Mouse (Mus musculus): ENCODE results near the gene Sympk. TPM values are rescaled to one million over a fixed set of nuclear protein-coding genes. Genes with fewer than 3 reads are reported as not detected.

Sympk gene
- total and polyA plus RNA-seq, 3 experiments = 122 to 226 TPM; not detected in 1

- Histone ChIP-seq H3K27me3 (ENCODE audit: control insufficient read depth in 1 of 2, insufficient read depth in 2 of 2, low read length in 2 of 2) (no peaks in the 10 kb centered on the region), H3K36me3 (ENCODE audit: control insufficient read depth in 1 of 2, insufficient read depth in 2 of 2, low read length in 2 of 2) (no peaks in the 10 kb centered on the region; a peak in 1 of 4 replicates), H3K4me1 (ENCODE audit: control insufficient read depth in 1 of 2, insufficient read depth in 2 of 2, low read length in 2 of 2) (no peaks in the 10 kb centered on the region), H3K9me3 (replicated peaks; ENCODE audit: insufficient read depth, low read length) (no peaks in the 10 kb centered on the region), H3K27ac (ENCODE audit: control insufficient read depth, low read depth, low read length) (no peak overlapping the region), H3K9ac (ENCODE audit: control insufficient read depth, low read depth, low read length, poor library complexity, severe bottlenecking) (no peak overlapping the region), H3K79me2 (ENCODE audit: control insufficient read depth, insufficient read depth, low read length, poor library complexity) (no peaks in the 10 kb centered on the region), H3K4me3 (ENCODE audit: control insufficient read depth in 1 of 2, insufficient read depth in 1 of 2, low read depth in 2 of 2, low read length in 2 of 2) (no peak overlapping the region)
- TF ChIP-seq ZC3H11A (IDR thresholded peaks at IDR 0.05; ENCODE audit: low read depth, low read length) (no peak), TCF12 (IDR thresholded peaks at IDR 0.05; ENCODE audit: low read depth, low read length) (no peak), ZMIZ1 (IDR thresholded peaks at IDR 0.05; ENCODE audit: low read depth, low read length) (no peak), USF1 (IDR thresholded peaks at IDR 0.05; ENCODE audit: low read depth, low read length) (no peak), JUND (IDR thresholded peaks at IDR 0.05; ENCODE audit: low read depth, low read length) (no peak), MEF2A (IDR thresholded peaks at IDR 0.05; ENCODE audit: extremely low read depth, insufficient replicate concordance, low read depth, low read length, poor library complexity, severe bottlenecking) (no peak), MAFK (IDR thresholded peaks at IDR 0.05; ENCODE audit: borderline replicate concordance, low read depth, low read length) (no peak), ETS1 (IDR thresholded peaks at IDR 0.05; ENCODE audit: low read depth, low read length) (no peak)
- DNase-seq (ENCODE audit: low read depth, low spot score) = no peak
Measured at GRCm38 (mm10) chr7:19049252-19049651, 25.1 kb downstream of the Sympk start.

GRCm38 (mm10) chr7:19050172-19050571 lies 26.0 kb downstream of the Sympk start:
- no peaks in the 10 kb centered on the region; a peak in 1 of 4 replicates for H3K36me3 ChIP-seq (ENCODE audit: control insufficient read depth in 1 of 2, insufficient read depth in 2 of 2, low read length in 2 of 2)
- H3K4me3 ChIP-seq (ENCODE audit: control insufficient read depth in 1 of 2, insufficient read depth in 1 of 2, low read depth in 2 of 2, low read length in 2 of 2) = no peak overlapping the region
- no peak for DNase-seq (ENCODE audit: low read depth, low spot score)
- H3K27me3 ChIP-seq (ENCODE audit: control insufficient read depth in 1 of 2, insufficient read depth in 2 of 2, low read length in 2 of 2) = no peaks in the 10 kb centered on the region
- H3K4me1 ChIP-seq (ENCODE audit: control insufficient read depth in 1 of 2, insufficient read depth in 2 of 2, low read length in 2 of 2) = no peaks in the 10 kb centered on the region
- no peaks in the 10 kb centered on the region for H3K79me2 ChIP-seq (ENCODE audit: control insufficient read depth, insufficient read depth, low read length, poor library complexity)
- TF ChIP-seq MYB (IDR thresholded peaks at IDR 0.05; ENCODE audit: low read depth, low read length) (no peak), TBP (IDR thresholded peaks at IDR 0.05; ENCODE audit: low read depth, low read length) (no peak), MYC (IDR thresholded peaks at IDR 0.05; ENCODE audit: low read depth, low read length) (no peak), RCOR1 (IDR thresholded peaks at IDR 0.05; ENCODE audit: low read depth, low read length) (no peak), BHLHE40 (IDR thresholded peaks at IDR 0.05; ENCODE audit: borderline replicate concordance, low read depth, low read length) (no peak), KAT2A (conservative IDR thresholded peaks at IDR 0.05; ENCODE audit: low read depth, low read length) (no peak), RAD21 (IDR thresholded peaks at IDR 0.05; ENCODE audit: low read depth, low read length) (no peak), CTCF (IDR thresholded peaks at IDR 0.05 in 2 of 3, conservative IDR thresholded peaks at IDR 0.05 in 1 of 3; ENCODE audit: control insufficient read depth in 1 of 3, insufficient read depth in 1 of 3, low read depth in 2 of 3, low read length in 3 of 3, poor library complexity in 1 of 3, severe bottlenecking in 1 of 3) (no peak), SIN3A (IDR thresholded peaks at IDR 0.05; ENCODE audit: low read length) (no peak), ETS1 (IDR thresholded peaks at IDR 0.05; ENCODE audit: low read depth, low read length) (no peak), POLR2AphosphoS2 (IDR thresholded peaks at IDR 0.05; ENCODE audit: low read length) (no peak), MAFK (IDR thresholded peaks at IDR 0.05; ENCODE audit: borderline replicate concordance, low read depth, low read length) (no peak), ZKSCAN1 (IDR thresholded peaks at IDR 0.05; ENCODE audit: low read depth, low read length) (no peak), EP300 (IDR thresholded peaks at IDR 0.05; ENCODE audit: low read depth in 1 of 2, low read length in 2 of 2) (no peak), GABPA (IDR thresholded peaks at IDR 0.05; ENCODE audit: low read depth, low read length) (no peak)
- no peaks in the 10 kb centered on the region for H3K9me3 ChIP-seq (replicated peaks; ENCODE audit: insufficient read depth, low read length)
- no peak overlapping the region for H3K9ac ChIP-seq (ENCODE audit: control insufficient read depth, low read depth, low read length, poor library complexity, severe bottlenecking)
- H3K27ac ChIP-seq (ENCODE audit: control insufficient read depth, low read depth, low read length) = no peak overlapping the region

Measured in MEL (cell line).